Mouse (Mus musculus) liver, embryonic 15.5 days (tissue): ENCODE measurements around the gene Pak6. TPM values are rescaled to one million over a fixed set of nuclear protein-coding genes. Genes with fewer than 3 reads are reported as not detected.

Source experiments
- polyA plus RNA-seq: library from polyadenylated mRNA; unstranded; fragments of >200 nt; fragmentation: Nextera tagmentation; extraction: Ambion mirVana; gene quantifications from 2 replicates; pipeline ENCODE4 v1.2.1, GENCODE M21; 2015

Pak6 gene
- polyA plus RNA-seq, 1 experiment from 2014 or later, result 0.45 TPM

Other genes with a start within 250 kb of the Pak6 start
- 91.1 and 96.9 TPM in 2 replicates for gene Srp14, start 183.6 kb upstream of the Pak6 start, polyA plus RNA-seq
- gene Bmf, start 113.6 kb upstream of the Pak6 start, polyA plus RNA-seq, result 0.30 and 0.39 TPM in 2 replicates
- 43.6 and 47.1 TPM in 2 replicates for gene Bub1b, start 65.1 kb upstream of the Pak6 start, polyA plus RNA-seq
- 0.07 and 0.08 TPM in 2 replicates for gene Ankrd63, start 40.7 kb downstream of the Pak6 start, polyA plus RNA-seq
- gene Plcb2, start 65.1 kb downstream of the Pak6 start, polyA plus RNA-seq, result 2.3 and 2.9 TPM in 2 replicates
- 12.3 and 12.6 TPM in 2 replicates for gene Inafm2, start 82.5 kb downstream of the Pak6 start, polyA plus RNA-seq
- 0.20 and 0.29 TPM in 2 replicates for gene Ccdc9b, start 99.4 kb downstream of the Pak6 start, polyA plus RNA-seq
- gene Phgr1, start 109.5 kb downstream of the Pak6 start, polyA plus RNA-seq, result not detected in 2 replicates
- 0.26 and 0.32 TPM in 2 replicates for gene Disp2, start 116.4 kb downstream of the Pak6 start, polyA plus RNA-seq
- 67.2 and 73.9 TPM in 2 replicates for gene Knstrn, start 150.7 kb downstream of the Pak6 start, polyA plus RNA-seq
- gene Ivd, start 198.7 kb downstream of the Pak6 start, polyA plus RNA-seq, result 35.8 and 43.5 TPM in 2 replicates
- 3.2 and 4.3 TPM in 2 replicates for gene Bahd1, start 237.1 kb downstream of the Pak6 start, polyA plus RNA-seq